Mouse (Mus musculus) stomach, embryonic 14.5 days (tissue): ENCODE data around the gene BC028528. TPM values are rescaled to one million over a fixed set of nuclear protein-coding genes. Genes with fewer than 3 reads are reported as not detected.

Source experiments
- ATAC-seq: fragments of 200-750 bp; cut with Nextera tagmentation; 2 replicates; pipeline ENCODE4 v1.8.0; 2017; ENCODE audit warnings: low read depth, moderate TSS enrichment; ENCODE audit not compliant: insufficient number of reproducible peaks, insufficient read depth, low FRiP score
- H3K27ac ChIP-seq: fragments of 300-500 bp; sonication (generic); 2 replicates; pipeline ENCODE4 v1.5.1; 2014; ENCODE audit warnings: mild to moderate bottlenecking, low read length, moderate library complexity, mixed read lengths
- H3K27me3 ChIP-seq: fragments of 300-500 bp; sonication (generic); 2 replicates; pipeline ENCODE4 v1.6.1; 2014; ENCODE audit warnings: low read length, control low read depth, mixed read lengths; ENCODE audit not compliant: control insufficient read depth, insufficient read depth
- H3K36me3 ChIP-seq: fragments of 300-500 bp; sonication (generic); 2 replicates; pipeline ENCODE4 v1.6.1; 2014; ENCODE audit warnings: mild to moderate bottlenecking, control low read depth, low read length, moderate library complexity, mixed read lengths; ENCODE audit not compliant: control insufficient read depth, insufficient read depth
- H3K4me1 ChIP-seq: fragments of 300-500 bp; sonication (generic); 2 replicates; pipeline ENCODE4 v1.6.1; 2014; ENCODE audit warnings: low read length, control low read depth, mixed read lengths; ENCODE audit not compliant: control insufficient read depth, insufficient read depth
- H3K4me2 ChIP-seq: fragments of 300-500 bp; sonication (generic); replicated peaks from 2 replicates; pipeline ENCODE4 v1.6.1; 2014; ENCODE audit warnings: low read depth, low read length, control low read depth
- H3K4me3 ChIP-seq: fragments of 300-500 bp; sonication (generic); 2 replicates; pipeline ENCODE4 v1.5.1; 2014; ENCODE audit warnings: low read depth, low read length, control low read depth
- H3K9ac ChIP-seq: fragments of 300-500 bp; sonication (generic); replicated peaks from 2 replicates; pipeline ENCODE4 v1.6.1; 2014; ENCODE audit warnings: low read depth, mild to moderate bottlenecking, control low read depth, low read length, moderate library complexity, mixed read lengths
- H3K9me3 ChIP-seq: fragments of 300-500 bp; sonication (generic); 2 replicates; pipeline ENCODE4 v1.6.1; 2016; ENCODE audit warnings: low read depth, low read length, control low read depth; ENCODE audit not compliant: control insufficient read depth
- WGBS: fragments of 180-500 bp; shearing (Covaris S2); extraction: QIAGEN DNeasy Blood & Tissue Kit; methylation state at CpG from one replicate; pipeline ENCODE4 v1.1.7; 2014; 5-methylcytosine and 5-hydroxymethylcytosine counted together
- polyA plus RNA-seq: library from polyadenylated mRNA; unstranded; fragments of >200 nt; fragmentation: Nextera tagmentation; extraction: Ambion mirVana; gene quantifications from 2 replicates; pipeline ENCODE4 v1.2.1, GENCODE M21; 2014

The BC028528 gene
- polyA plus RNA-seq = 26.7 and 28.0 TPM in 2 replicates

DNA sequence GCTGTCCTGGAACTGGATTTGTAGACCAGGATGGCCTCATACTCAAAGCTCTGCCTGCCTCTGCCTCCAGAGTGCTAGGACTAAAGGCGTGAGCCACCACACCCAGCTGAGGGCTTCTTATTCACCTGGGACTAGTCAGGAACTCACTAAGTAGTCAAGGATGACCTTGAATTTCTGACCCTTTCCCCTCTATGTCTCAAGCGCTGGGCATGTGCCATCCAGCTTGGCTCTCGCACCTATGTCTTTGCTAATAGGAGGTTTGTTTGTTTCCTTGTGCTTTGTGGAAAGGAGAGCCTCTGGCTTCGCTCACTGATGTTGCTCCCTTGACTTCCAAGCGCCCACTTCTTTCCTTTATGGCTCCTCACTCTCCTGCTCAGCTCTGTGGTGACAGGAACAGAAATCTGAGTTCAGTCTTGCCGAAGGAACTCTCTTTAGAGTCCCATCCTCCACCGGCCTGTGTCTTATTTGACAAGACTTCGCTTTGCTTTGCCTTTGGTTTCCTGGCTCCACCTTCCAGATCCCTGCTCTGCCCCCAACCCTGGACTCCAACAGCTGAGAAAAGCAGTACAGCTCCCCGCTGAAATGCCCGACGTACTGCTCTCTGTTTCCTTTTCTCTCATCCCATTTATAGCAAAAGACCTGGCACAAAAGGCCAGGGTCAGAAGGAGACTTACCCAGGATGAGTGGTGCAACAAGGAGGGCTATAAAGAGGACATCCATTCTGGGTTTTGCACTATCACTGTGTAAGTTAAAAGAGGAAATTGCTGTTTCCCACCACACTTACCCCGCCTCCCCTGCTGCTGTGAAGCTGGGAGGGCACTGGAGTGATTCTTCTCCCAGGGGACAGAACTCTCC is at the start of gene BC028528:
TSS of gene BC028528 (minus strand) at position 795 of the 855 bp plus-strand sequence.
- ATAC-seq = peak; percentile 30; the same call in 1 of the 2 replicates
- peak within 1 kb of the TSS; percentile 25 for H3K4me3 ChIP-seq
- H3K36me3 ChIP-seq = no peaks in the 10 kb centered on the region
- 20% methylated on average over 12 of the region's 12 CpGs for WGBS
- peak within 1 kb of the TSS; percentile 28 for H3K9ac ChIP-seq
- no peaks in the 10 kb centered on the region for H3K27me3 ChIP-seq
- peaks cover 24% of the 10 kb centered on the region; the same call in 1 of the 2 replicates for H3K4me1 ChIP-seq
- H3K27ac ChIP-seq = peak within 1 kb of the TSS; percentile 90
- H3K9me3 ChIP-seq = no peaks in the 10 kb centered on the region
- H3K4me2 ChIP-seq = peak within 1 kb of the TSS; percentile 51

DNA sequence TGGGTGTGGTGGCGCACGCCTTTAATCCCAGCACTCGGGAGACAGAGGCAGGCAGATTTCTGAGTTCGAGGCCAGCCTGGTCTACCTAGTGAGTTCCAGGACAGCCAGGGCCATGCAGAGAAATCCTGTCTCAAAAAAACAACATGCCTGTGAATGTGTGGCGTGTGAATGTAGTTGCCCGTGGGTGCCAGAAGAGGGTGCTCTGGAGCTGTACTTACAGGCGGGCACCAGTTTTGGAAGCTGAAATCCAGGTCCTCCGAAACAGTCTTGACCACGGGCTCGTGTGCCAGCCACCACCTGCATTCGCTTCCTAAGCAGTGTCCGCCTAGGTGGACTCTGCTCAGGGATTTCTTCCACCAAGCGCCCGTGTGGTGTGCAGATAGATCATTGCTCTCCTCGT is 47.0 kb upstream of the BC028528 start:
- no peak for ATAC-seq
- no peaks in the 10 kb centered on the region for H3K27me3 ChIP-seq
- no peak overlapping the region for H3K9ac ChIP-seq
- 94% methylated on average over 15 of the region's 15 CpGs for WGBS
- H3K4me1 ChIP-seq = no peaks in the 10 kb centered on the region
- peaks cover 82% of the 10 kb centered on the region for H3K36me3 ChIP-seq
- no peak overlapping the region for H3K4me3 ChIP-seq
- no peak overlapping the region for H3K27ac ChIP-seq
- no peaks in the 10 kb centered on the region for H3K9me3 ChIP-seq
- H3K4me2 ChIP-seq = no peak overlapping the region

DNA sequence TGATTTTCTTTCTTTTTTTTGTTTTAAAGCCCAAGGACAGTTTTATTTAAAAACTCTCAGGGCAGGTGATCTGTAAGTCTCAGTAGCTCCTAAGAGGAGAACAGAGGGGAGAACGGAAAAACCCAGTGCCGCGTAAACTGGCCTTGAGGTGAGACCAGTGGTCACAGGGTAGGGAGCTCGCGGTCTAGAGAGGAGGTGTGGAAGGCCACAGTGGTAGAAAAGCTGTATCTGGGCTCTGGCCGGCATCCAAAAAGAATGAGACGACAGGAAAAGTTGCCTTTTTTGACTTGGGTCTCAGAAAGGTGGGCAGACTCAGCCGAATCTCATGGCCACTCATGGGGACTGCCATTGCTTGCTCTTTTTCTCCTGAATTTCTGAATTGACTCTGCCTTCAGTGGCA is 46.4 kb upstream of the BC028528 start:
- no peaks in the 10 kb centered on the region for H3K9me3 ChIP-seq
- ATAC-seq = no peak
- no peak overlapping the region for H3K4me3 ChIP-seq
- no peak overlapping the region for H3K9ac ChIP-seq
- H3K36me3 ChIP-seq = peaks cover 79% of the 10 kb centered on the region
- H3K4me2 ChIP-seq = no peak overlapping the region
- WGBS = 97% methylated on average over 8 of the region's 8 CpGs
- no peaks in the 10 kb centered on the region for H3K27me3 ChIP-seq
- no peaks in the 10 kb centered on the region for H3K4me1 ChIP-seq
- H3K27ac ChIP-seq = no peak overlapping the region

DNA sequence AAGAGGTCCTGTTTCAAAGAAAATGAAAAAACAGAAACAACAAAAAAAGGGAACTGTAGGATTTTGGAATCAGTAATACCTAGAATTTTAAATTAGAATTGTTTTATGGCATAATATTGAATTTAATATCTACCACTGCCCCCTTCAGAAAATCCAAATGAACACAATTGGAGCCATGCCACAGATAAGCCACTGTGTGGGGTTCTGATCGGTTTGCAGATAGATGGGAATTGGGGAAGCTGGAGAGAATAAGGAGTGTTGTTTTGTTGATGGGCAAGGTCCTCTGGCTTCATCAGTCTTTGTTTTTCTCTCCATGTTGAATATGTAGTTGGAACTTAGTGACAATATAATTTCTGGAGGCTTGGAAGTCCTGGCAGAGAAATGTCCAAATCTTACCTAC is 42.6 kb upstream of the BC028528 start:
- Histone ChIP-seq H3K27ac (no peak overlapping the region), H3K4me1 (0 out of 2 replicates have a peak, but pooled peaks cover 3% of the 10 kb centered on the region), H3K9me3 (no peaks in the 10 kb centered on the region), H3K4me2 (no peak overlapping the region), H3K36me3 (peaks cover 47% of the 10 kb centered on the region), H3K9ac (no peak overlapping the region), H3K27me3 (no peaks in the 10 kb centered on the region), H3K4me3 (no peak overlapping the region)
- 90% methylated on average over 1 of the region's 1 CpGs for WGBS
- ATAC-seq = no peak

DNA sequence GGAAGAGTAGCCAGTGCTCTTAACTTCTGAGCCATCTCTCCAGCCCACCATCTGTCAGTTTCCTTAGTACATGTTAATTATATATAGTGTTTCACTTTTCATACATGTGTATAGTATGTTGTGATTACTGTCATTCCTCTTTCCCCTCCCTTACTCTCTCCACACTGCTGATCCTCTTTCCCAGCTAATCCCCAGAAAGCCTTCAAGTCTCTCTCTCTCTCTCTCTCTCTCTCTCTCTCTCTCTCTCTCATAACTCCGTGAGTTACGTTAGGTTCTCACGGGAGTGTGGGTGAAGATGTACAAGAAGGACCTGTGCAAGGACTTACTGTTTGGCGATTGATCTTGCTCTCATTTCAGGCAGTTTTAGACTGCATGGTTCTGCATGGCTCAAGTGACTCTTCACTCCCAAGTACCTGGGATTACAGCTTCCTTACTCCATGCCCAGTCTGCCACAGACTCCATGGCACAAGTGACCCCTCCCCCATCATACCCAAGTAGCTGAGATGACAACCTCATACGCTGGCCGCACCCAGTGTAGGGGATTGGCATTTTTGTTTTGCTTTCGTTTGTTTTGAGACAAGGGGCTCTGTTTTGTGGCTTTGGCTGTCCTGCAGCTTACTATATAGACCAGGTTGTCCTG is 41.4 kb upstream of the BC028528 start:
- Histone ChIP-seq H3K4me2 (no peak overlapping the region), H3K36me3 (peaks cover 35% of the 10 kb centered on the region)
- 90% methylated on average over 7 of the region's 7 CpGs for WGBS

DNA sequence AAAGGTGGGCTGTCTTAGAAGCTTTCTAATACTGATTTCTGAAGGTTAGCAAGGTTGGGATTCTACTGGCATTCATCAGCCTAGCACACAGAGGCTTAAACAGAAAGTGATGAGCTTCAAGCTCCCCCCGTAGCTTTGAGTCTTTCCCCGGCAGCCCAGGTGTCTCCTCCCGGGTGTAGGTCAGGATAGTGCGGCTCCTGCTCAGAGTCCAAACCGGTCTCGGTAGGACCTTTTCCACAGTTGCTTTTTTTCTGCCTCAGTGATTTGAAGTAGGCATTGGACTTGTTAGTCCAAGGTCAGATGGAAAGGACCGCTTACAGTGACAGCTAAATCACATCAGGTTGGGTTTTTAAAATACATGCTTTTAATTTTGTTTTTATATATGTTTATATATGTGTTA is 40.8 kb upstream of the BC028528 start:
- Histone ChIP-seq H3K27ac (no peak overlapping the region), H3K27me3 (no peaks in the 10 kb centered on the region), H3K9me3 (no peaks in the 10 kb centered on the region), H3K4me1 (0 out of 2 replicates have a peak, but pooled peaks cover 3% of the 10 kb centered on the region), H3K4me3 (no peak overlapping the region), H3K36me3 (peaks cover 28% of the 10 kb centered on the region), H3K4me2 (no peak overlapping the region), H3K9ac (no peak overlapping the region)
- WGBS = 86% methylated on average over 7 of the region's 7 CpGs
- ATAC-seq = no peak

More for the DNA sequence above, 41.4 kb upstream of the BC028528 start:
- Histone ChIP-seq H3K27ac (no peak overlapping the region), H3K9ac (no peak overlapping the region), H3K9me3 (no peaks in the 10 kb centered on the region), H3K4me1 (0 out of 2 replicates have a peak, but pooled peaks cover 3% of the 10 kb centered on the region), H3K4me3 (no peak overlapping the region), H3K27me3 (no peaks in the 10 kb centered on the region)
- no peak for ATAC-seq

DNA sequence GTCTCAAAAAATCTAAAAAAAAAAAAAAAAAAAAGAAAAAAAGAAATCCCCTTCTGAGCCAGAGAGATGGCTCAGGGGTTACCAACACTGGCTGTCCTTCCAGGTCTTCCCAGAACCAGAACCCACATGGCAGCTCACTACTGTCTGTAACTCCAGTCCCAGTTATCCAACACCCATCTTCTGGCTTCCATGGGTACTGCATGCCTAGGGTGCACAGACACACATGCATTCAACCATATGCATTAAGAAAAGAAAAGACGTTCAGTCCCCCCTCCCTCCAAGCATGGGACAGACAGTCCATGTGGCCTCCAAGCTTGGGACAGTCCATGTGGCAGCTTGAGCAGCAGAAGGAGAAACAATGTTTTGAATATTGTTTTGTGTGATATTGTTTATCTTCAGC is 40.4 kb upstream of the BC028528 start:
- no peak overlapping the region for H3K4me2 ChIP-seq
- peaks cover 24% of the 10 kb centered on the region for H3K36me3 ChIP-seq
- H3K27me3 ChIP-seq = no peaks in the 10 kb centered on the region
- no peaks in the 10 kb centered on the region for H3K9me3 ChIP-seq
- H3K4me1 ChIP-seq = 0 out of 2 replicates have a peak, but pooled peaks cover 3% of the 10 kb centered on the region
- no peak overlapping the region for H3K4me3 ChIP-seq
- WGBS = 65% methylated on average over 1 of the region's 1 CpGs
- H3K9ac ChIP-seq = no peak overlapping the region
- ATAC-seq = no peak
- no peak overlapping the region for H3K27ac ChIP-seq

DNA sequence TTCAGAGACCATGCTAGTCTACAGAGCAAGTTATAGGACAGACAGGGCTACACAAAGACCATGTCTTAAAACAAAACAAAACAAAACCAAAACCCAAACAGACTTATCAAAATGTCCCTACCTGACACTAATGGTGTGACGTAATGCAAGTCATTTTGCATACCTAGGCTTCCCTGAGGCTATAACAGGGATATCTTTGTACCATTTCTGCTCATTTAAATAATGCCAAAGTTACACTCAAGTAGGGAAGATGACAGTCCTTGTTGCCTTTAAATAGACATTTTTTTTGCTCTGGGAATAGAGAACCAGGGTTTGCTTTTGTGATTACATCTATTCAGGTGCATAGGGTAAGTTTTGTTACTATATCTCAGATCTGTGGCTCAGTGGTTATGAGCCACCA is 39.7 kb upstream of the BC028528 start:
- no peak overlapping the region for H3K27ac ChIP-seq
- H3K27me3 ChIP-seq = no peaks in the 10 kb centered on the region
- peaks cover 17% of the 10 kb centered on the region for H3K36me3 ChIP-seq
- WGBS = 88% methylated on average over 1 of the region's 1 CpGs
- H3K4me3 ChIP-seq = no peak overlapping the region
- 0 out of 2 replicates have a peak, but pooled peaks cover 3% of the 10 kb centered on the region for H3K4me1 ChIP-seq
- no peak for ATAC-seq
- no peak overlapping the region for H3K4me2 ChIP-seq
- H3K9me3 ChIP-seq = no peaks in the 10 kb centered on the region
- H3K9ac ChIP-seq = no peak overlapping the region
